Mouse (Mus musculus) forebrain, embryonic 16.5 days (tissue): ENCODE measurements around the gene Ccl1. TPM values are rescaled to one million over a fixed set of nuclear protein-coding genes. Genes with fewer than 3 reads are reported as not detected.

ENCODE experiments used
- polyA plus RNA-seq: library from polyadenylated mRNA; unstranded; fragments of >200 nt; fragmentation: Nextera tagmentation; extraction: Ambion mirVana; gene quantifications from 2 replicates; pipeline ENCODE4 v1.2.1, GENCODE M21; 2015

The Ccl1 gene
- polyA plus RNA-seq, 1 experiment from 2014 or later: 0.47 TPM

Other genes with a start within 250 kb of the Ccl1 start
- not detected in 2 replicates for gene Ccl11, start 247.9 kb downstream of the Ccl1 start, polyA plus RNA-seq
- gene Ccl12, start 203.8 kb downstream of the Ccl1 start, polyA plus RNA-seq: 0.86 TPM in 1 of 2 replicates, not detected in the other
- not detected in 2 replicates for gene Ccl8, start 190.5 kb downstream of the Ccl1 start, polyA plus RNA-seq
- 0.82 and 1.4 TPM in 2 replicates for gene Tmem132e, start 83.2 kb upstream of the Ccl1 start, polyA plus RNA-seq